Mouse (Mus musculus) heart, embryonic 10.5 days (tissue): Measurements from ENCODE around the gene Gatad2a. TPM values are rescaled to one million over a fixed set of nuclear protein-coding genes. Genes with fewer than 3 reads are reported as not detected.
A peak's percentile ranks its signal among the peaks of the same experiment; 100 is the strongest.

Source experiments
- DNase-seq: peaks from one replicate; pipeline ENCODE4 v3.0.0-alpha.2; 2017; ENCODE audit warnings: low spot score
- H3K27ac ChIP-seq: fragments of 300-500 bp; sonication (generic); 2 replicates; pipeline ENCODE4 v1.5.1; 2016; ENCODE audit warnings: mild to moderate bottlenecking
- H3K27me3 ChIP-seq: fragments of 300-500 bp; sonication (generic); 2 replicates; pipeline ENCODE4 v1.6.1; 2016; ENCODE audit warnings: mild to moderate bottlenecking; ENCODE audit not compliant: poor library complexity, insufficient read depth, severe bottlenecking
- H3K36me3 ChIP-seq: fragments of 300-500 bp; sonication (generic); 2 replicates; pipeline ENCODE4 v1.6.1; 2016; ENCODE audit warnings: mild to moderate bottlenecking, moderate library complexity
- H3K4me1 ChIP-seq: fragments of 300-500 bp; sonication (generic); 2 replicates; pipeline ENCODE4 v1.6.1; 2016; ENCODE audit warnings: mild to moderate bottlenecking
- H3K4me3 ChIP-seq: fragments of 300-500 bp; sonication (generic); 2 replicates; pipeline ENCODE4 v1.5.1; 2016; ENCODE audit warnings: mild to moderate bottlenecking, moderate library complexity
- H3K9me3 ChIP-seq: fragments of 300-500 bp; sonication (generic); 2 replicates; pipeline ENCODE4 v1.6.1; 2016; ENCODE audit warnings: mild to moderate bottlenecking, moderate library complexity
- WGBS: fragments of 180-500 bp; shearing (Covaris S2); methylation state at CpG from one replicate; pipeline ENCODE4 v1.1.7; 2016; 5-methylcytosine and 5-hydroxymethylcytosine counted together
- polyA plus RNA-seq: library from polyadenylated mRNA; unstranded; fragments of >200 nt; fragmentation: Nextera tagmentation; extraction: Ambion mirVana; gene quantifications from 2 replicates; pipeline ENCODE4 v1.2.1, GENCODE M21; 2016

The Gatad2a gene
- polyA plus RNA-seq, 1 experiment from 2014 or later: 47.5 TPM

- H3K9me3 ChIP-seq: no peaks in the 10 kb centered on the region
- DNase-seq: no peak
- no peak overlapping the region for H3K27ac ChIP-seq
- 92% methylated on average over 4 of the region's 4 CpGs for WGBS
- no peak overlapping the region for H3K4me3 ChIP-seq
- peaks cover 2% of the 10 kb centered on the region; the same call in 1 of the 2 replicates for H3K36me3 ChIP-seq
- peaks cover 8% of the 10 kb centered on the region; the same call in 1 of the 2 replicates for H3K4me1 ChIP-seq
- no peaks in the 10 kb centered on the region for H3K27me3 ChIP-seq
Measured at GRCm38 (mm10) chr8:69978456-69978855, 17.7 kb downstream of the Gatad2a start.

DNA sequence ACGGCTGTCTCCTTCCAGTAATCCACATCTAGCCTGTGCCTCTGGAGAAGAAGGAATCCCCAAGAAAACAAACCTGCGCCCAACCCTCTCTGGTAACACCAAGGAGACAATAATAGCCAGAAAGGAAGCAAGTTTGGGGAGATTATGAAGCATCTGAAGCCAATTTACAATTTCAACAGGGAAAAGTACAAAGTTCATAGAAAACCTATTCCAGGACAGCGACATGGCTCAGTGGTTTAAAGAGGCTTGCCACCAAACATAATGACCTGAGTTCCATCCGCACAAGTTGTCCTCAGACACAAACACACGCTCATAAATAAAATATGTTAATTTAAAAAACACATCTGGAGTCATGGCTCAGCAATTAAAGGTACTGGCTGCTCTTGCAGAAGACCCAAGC, 21.4 kb downstream of the Gatad2a start:
- no peaks in the 10 kb centered on the region for H3K9me3 ChIP-seq
- H3K36me3 ChIP-seq: peaks cover 2% of the 10 kb centered on the region; the same call in 1 of the 2 replicates
- H3K27me3 ChIP-seq: no peaks in the 10 kb centered on the region
- peak overlapping the region; percentile 96 for H3K27ac ChIP-seq
- 33% methylated on average over 5 of the region's 5 CpGs for WGBS
- DNase-seq: no peak
- H3K4me1 ChIP-seq: peaks cover 43% of the 10 kb centered on the region
- H3K4me3 ChIP-seq: peak overlapping the region; percentile 87

- DNase-seq: peak; percentile 98
- Histone ChIP-seq H3K36me3 (no peaks in the 10 kb centered on the region; the same call in 1 of the 2 replicates), H3K4me3 (peak overlapping the region; percentile 87), H3K4me1 (peaks cover 48% of the 10 kb centered on the region), H3K9me3 (no peaks in the 10 kb centered on the region), H3K27ac (peak overlapping the region; percentile 96), H3K27me3 (no peaks in the 10 kb centered on the region)
- 3% methylated on average over 50 of the region's 50 CpGs for WGBS
Measured at GRCm38 (mm10) chr8:69974194-69974614, 22.0 kb downstream of the Gatad2a start.

GRCm38 (mm10) chr8:69973442-69974161, 22.6 kb downstream of the Gatad2a start:
- H3K27me3 ChIP-seq: no peaks in the 10 kb centered on the region
- peaks cover 48% of the 10 kb centered on the region for H3K4me1 ChIP-seq
- H3K9me3 ChIP-seq: no peaks in the 10 kb centered on the region
- H3K27ac ChIP-seq: peak overlapping the region; percentile 96
- H3K4me3 ChIP-seq: peak overlapping the region; percentile 87
- H3K36me3 ChIP-seq: no peaks in the 10 kb centered on the region; the same call in 1 of the 2 replicates
- WGBS: under 1% methylated on average over 60 of the region's 68 CpGs
- DNase-seq: peak; percentile 83

DNA sequence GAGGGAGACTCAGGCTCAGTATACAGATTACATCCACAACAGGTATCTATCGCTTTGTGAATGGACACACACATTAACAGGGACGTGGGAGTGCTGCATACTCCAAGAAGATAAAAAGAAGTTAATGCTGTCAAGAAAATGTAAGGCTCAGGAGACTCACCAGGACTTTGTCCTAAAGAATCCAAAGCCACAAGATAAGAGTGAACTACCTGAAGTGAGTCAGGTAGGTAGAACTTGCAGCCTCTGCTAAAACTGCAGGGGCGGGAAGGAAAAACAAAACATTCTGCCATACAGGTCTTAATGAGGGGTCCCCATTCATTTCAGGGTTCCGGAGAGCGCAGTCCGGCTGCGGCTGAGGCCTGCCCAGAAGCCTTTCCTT, 23.1 kb downstream of the Gatad2a start:
- H3K9me3 ChIP-seq: no peaks in the 10 kb centered on the region
- no peak for DNase-seq
- peaks cover 48% of the 10 kb centered on the region for H3K4me1 ChIP-seq
- WGBS: 16% methylated on average over 7 of the region's 7 CpGs
- H3K27ac ChIP-seq: peak overlapping the region; percentile 96
- no peaks in the 10 kb centered on the region for H3K27me3 ChIP-seq
- peak overlapping the region; percentile 87 for H3K4me3 ChIP-seq
- H3K36me3 ChIP-seq: no peaks in the 10 kb centered on the region

DNA sequence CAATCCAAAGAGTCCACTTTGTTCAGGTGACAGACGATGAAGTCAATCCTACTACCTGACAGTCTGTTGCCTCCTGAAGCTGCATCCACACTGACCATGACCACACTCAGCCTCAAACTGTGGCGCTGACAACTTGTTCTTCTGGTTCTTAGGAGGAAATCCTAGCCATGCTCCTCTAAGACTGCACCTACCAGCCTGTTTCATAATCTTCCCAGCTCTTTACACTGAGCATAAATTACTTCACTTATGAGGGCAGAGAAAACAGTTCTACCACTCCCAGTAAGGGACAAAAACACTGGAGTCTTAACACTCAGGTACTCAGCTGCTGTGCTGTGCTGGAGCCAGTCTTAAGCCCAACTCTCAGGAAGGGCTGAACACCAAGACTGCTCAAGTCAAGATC, 25.3 kb downstream of the Gatad2a start:
- H3K4me3 ChIP-seq: peak overlapping the region; percentile 19; the same call in 1 of the 2 replicates
- no peaks in the 10 kb centered on the region for H3K36me3 ChIP-seq
- no peaks in the 10 kb centered on the region for H3K27me3 ChIP-seq
- H3K4me1 ChIP-seq: peaks cover 56% of the 10 kb centered on the region
- H3K9me3 ChIP-seq: no peaks in the 10 kb centered on the region
- WGBS: 73% methylated on average over 2 of the region's 2 CpGs
- DNase-seq: no peak
- no peak overlapping the region for H3K27ac ChIP-seq

DNA sequence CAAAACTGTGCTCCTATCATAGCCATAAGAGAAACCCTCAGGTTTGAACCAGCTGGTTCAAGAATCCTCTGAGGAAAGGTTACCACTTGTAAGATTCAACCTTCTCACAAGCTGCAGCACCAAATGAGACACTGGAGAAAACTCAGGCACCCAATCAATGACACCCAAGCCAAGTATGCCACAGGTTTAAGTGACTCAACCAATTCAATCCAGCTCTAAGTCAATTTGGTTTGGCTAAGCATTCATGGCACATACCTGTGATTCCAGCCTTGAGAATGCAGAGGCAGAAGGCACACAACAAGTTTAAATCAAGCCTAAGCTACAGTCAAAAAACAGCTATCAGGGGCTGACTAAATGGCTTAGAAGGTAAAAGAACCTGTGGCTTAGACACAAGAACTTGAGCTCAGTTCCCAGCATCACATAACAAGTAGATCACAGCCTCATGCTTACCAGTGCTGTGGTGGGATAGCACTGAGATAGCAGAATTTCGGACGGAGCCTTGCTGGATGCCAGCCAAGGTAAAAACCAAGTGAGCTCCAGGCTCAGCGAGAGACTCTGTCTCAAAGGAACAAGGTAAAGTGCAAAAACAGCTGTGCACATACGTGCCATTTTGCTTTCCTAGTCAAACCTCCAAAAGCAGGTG, 28.8 kb downstream of the Gatad2a start:
- no peak for DNase-seq
- Histone ChIP-seq H3K4me1 (peaks cover 56% of the 10 kb centered on the region), H3K9me3 (no peaks in the 10 kb centered on the region), H3K27me3 (no peaks in the 10 kb centered on the region), H3K27ac (no peak overlapping the region), H3K36me3 (peaks cover 15% of the 10 kb centered on the region; the same call in 1 of the 2 replicates), H3K4me3 (no peak overlapping the region)
- 78% methylated on average over 4 of the region's 4 CpGs for WGBS

DNA sequence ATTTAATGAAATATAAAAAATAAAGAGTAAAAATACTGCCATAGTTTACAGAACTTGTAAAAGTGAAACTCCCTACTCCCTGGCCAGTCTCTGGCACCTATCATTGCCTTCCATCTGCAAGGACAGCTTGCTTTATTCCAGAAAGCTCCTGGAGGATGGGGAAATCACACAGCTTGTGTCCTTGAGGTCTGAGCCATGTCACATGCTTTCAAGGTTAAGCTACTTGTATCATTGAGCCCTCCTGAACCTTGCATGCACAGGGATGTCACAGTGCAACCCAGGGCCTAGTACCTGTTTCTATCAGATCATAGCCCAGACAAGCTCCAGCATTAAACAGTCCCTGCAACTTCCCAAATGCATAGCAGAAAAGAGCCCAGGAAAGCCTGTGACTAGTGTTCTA, 36.9 kb downstream of the Gatad2a start:
- Histone ChIP-seq H3K4me3 (no peak overlapping the region), H3K36me3 (0 out of 2 replicates have a peak, but pooled peaks cover 8% of the 10 kb centered on the region), H3K9me3 (no peaks in the 10 kb centered on the region), H3K4me1 (peaks cover 62% of the 10 kb centered on the region), H3K27ac (no peak overlapping the region), H3K27me3 (no peaks in the 10 kb centered on the region)
- DNase-seq: no peak

DNA sequence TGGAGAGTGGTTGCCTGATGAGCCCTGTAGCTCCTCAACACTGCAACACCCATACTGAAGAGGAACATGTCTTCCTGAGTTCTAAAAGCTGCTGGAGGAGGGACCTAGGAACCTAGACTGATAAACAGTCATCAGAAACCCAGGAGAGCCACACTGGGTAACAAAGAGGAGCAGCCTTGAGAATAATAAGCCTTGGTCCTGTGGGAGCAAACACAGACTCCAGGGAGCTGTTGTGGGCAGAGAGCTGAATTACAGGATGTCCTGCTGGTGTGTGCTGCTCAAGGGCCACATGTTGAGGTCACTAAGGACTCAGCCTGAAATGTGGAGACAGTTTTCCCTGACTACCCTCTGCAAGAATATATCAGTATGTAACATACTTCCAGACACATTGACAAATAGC, 38.3 kb downstream of the Gatad2a start:
- H3K27ac ChIP-seq: no peak overlapping the region
- peaks cover 58% of the 10 kb centered on the region for H3K4me1 ChIP-seq
- H3K9me3 ChIP-seq: no peaks in the 10 kb centered on the region
- no peak overlapping the region for H3K4me3 ChIP-seq
- H3K36me3 ChIP-seq: 0 out of 2 replicates have a peak, but pooled peaks cover 3% of the 10 kb centered on the region
- H3K27me3 ChIP-seq: no peaks in the 10 kb centered on the region
- no peak for DNase-seq

GRCm38 (mm10) chr8:69957419-69957818, 38.8 kb downstream of the Gatad2a start:
- Histone ChIP-seq H3K27me3 (no peaks in the 10 kb centered on the region), H3K36me3 (0 out of 2 replicates have a peak, but pooled peaks cover under 1% of the 10 kb centered on the region), H3K4me1 (peaks cover 58% of the 10 kb centered on the region), H3K27ac (no peak overlapping the region), H3K4me3 (no peak overlapping the region), H3K9me3 (no peaks in the 10 kb centered on the region)
- 34% methylated on average over 1 of the region's 1 CpGs for WGBS
- no peak for DNase-seq

DNA sequence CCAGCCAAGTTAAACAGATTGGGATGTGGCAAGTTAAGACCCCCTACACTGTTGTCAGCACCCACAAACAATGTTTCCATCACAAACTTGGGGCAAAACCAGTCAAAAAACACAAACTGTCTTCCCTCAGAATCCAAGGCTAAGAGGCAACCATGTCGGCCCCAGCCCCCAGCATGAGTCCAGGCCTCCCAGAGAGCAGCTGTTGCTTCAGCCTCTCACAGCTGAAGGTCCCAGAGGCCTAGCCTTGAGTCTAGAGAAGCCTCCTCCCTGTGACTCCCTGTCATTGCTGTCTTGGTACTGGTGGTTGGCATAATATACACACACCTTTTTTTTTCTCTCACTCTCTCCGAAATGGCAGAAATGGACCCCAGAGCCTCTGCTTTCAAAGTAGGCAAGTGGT, 39.5 kb downstream of the Gatad2a start:
- H3K9me3 ChIP-seq: no peaks in the 10 kb centered on the region
- no peak for DNase-seq
- no peak overlapping the region; the same call in 1 of the 2 replicates for H3K27ac ChIP-seq
- H3K36me3 ChIP-seq: no peaks in the 10 kb centered on the region
- H3K4me3 ChIP-seq: no peak overlapping the region
- H3K27me3 ChIP-seq: no peaks in the 10 kb centered on the region
- H3K4me1 ChIP-seq: peaks cover 58% of the 10 kb centered on the region
- 82% methylated on average over 2 of the region's 2 CpGs for WGBS

- Histone ChIP-seq H3K36me3 (peaks cover 6% of the 10 kb centered on the region; the same call in 1 of the 2 replicates), H3K27ac (no peak overlapping the region), H3K4me1 (peaks cover 59% of the 10 kb centered on the region), H3K4me3 (no peak overlapping the region), H3K27me3 (no peaks in the 10 kb centered on the region), H3K9me3 (no peaks in the 10 kb centered on the region)
- DNase-seq: no peak
- 73% methylated on average over 1 of the region's 1 CpGs for WGBS
Measured at GRCm38 (mm10) chr8:69954642-69955041, 41.5 kb downstream of the Gatad2a start.

DNA sequence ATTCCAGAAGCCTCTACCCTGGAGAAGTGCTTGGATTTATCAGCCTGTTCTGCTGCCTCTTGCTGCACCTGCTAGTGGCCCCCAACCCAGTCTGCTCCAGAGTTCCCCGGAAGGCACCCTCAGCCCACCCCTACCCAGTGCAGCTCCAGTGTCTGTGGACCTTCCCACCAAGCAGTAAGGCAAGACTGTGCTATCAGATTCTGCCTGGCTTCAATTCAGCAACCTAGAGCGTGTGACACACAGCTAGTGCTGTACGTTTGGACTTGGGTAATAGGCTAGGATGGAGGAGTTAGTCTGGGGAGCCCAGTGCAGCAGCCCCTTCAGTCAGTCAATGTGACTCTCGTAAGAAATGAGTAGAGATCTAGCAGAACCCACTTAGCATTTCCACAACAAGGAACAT, 42.0 kb downstream of the Gatad2a start:
- Histone ChIP-seq H3K36me3 (peaks cover 9% of the 10 kb centered on the region), H3K4me1 (peaks cover 55% of the 10 kb centered on the region), H3K27me3 (no peaks in the 10 kb centered on the region), H3K4me3 (no peak overlapping the region), H3K9me3 (no peaks in the 10 kb centered on the region), H3K27ac (no peak overlapping the region)
- WGBS: 75% methylated on average over 4 of the region's 4 CpGs
- DNase-seq: no peak
